Mouse (Mus musculus) ovary, adult 18-20 months (tissue): Measurements from ENCODE around the gene Robo1.

Experiments
- DNase-seq: peaks from one replicate; pipeline ENCODE4 v3.0.0; 2022; ENCODE audit warnings: low spot score, mixed read lengths

Gene Robo1

DNA sequence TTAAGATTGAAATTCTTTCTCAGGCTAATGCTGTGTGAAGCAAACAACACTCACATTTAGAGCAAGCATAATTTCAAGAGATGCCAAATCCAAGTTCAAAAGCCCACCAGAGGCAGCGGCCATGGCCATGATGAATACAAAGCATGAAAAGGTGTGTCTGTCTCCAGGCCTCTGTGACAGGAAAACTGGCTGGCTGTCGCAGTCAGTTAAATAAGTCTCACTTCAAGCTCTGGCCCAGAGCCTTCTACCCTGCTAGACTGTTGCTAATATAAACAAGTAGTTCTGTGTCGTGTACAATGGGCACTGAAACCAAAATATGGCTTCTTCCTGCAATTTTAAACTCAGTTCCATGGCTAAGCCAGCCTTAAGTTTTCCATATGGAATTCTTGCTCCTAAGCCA, 629.1 kb downstream of the Robo1 start:
- no peak for DNase-seq

DNA sequence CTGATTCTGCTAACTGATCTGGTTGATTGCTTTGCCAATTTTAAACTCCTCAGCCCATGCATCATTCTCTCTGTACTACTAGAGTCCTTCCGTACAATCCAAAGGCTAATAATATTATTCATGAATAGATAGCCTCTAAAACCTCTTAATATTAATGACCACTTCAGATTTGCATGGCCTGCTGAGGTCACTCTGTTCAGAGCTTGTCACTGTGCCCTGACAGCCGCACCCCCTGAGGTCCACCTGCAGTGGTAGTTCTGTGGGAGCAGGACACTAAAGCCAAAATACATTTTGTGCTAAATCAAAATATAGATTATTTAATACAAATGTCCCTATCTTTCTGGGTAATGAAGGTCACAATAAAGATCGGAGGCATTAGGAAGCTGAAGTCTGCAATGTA, 631.8 kb downstream of the Robo1 start:
- DNase-seq, result no peak

GRCm38 (mm10) chr16:72940786-72941185, 632.7 kb downstream of the Robo1 start:
- DNase-seq, result no peak

GRCm38 (mm10) chr16:72944403-72944802, 636.3 kb downstream of the Robo1 start:
- no peak for DNase-seq

DNA sequence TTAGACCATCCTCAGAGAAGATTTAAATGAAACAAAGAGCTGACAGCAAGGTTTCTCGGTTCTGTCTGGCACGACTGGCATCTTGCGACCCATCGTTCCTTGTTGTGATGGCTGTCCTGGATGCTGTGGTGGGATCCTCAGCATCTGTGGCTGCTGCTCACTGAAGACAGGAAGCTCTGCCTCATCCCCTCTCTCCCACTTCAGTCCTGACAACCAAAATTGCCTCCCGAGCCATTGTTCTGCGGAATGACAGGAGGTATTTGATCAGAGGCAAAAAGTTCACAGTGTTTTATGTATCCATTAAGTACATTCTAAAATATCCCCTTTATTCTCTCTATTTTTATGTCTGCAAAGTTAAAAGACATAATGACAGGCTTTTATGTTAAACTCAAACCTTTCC, 643.9 kb downstream of the Robo1 start:
- DNase-seq, result no peak

DNA sequence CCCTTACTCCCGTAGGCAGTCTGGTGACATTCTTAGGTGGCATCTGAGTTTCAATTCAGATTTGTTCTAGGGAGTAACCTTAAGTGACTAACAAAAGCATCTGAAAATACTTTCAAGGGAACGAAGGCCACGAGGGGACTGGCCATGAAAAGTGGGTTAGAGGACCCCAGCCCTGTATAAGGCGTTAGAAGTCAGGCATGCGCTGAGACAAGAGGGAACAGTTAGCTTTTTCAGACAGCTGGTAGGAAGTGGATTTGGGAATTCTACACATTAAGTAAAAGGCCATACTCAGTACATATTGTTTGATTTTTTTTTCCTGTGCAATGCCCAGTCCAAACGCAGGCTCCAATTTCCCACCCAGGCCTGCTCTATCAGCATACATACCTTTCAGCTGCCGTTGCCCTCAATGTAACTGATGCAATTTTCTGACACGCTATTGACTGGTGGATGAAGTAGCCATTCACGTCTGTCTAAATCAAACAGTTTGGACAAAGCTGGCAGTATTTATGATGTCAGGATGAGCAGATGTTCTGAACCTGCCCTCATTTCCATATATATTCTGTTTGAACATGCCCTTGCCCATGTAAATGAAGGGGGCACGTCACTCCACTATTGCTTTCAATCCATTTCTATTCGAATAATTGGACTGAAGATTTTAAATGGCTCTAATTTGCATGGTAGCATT, 651.1 kb downstream of the Robo1 start:
- DNase-seq, result no peak

DNA sequence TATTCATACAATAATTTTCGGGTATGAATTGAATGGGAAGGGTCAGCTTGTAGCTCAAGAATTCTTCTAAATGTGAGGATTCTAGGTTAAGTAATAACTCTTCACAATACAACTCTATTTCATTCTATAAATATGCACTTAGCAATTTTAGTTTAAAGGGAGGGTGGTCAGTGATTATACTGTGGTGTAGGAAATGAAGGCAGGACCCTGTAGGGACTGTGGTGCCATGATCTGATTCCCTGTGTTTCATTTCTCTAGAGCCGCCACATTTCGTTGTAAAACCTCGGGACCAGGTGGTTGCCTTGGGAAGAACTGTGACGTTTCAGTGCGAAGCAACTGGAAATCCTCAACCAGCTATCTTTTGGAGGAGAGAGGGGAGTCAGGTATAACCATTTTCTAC, 651.7 kb downstream of the Robo1 start:
- no peak for DNase-seq

DNA sequence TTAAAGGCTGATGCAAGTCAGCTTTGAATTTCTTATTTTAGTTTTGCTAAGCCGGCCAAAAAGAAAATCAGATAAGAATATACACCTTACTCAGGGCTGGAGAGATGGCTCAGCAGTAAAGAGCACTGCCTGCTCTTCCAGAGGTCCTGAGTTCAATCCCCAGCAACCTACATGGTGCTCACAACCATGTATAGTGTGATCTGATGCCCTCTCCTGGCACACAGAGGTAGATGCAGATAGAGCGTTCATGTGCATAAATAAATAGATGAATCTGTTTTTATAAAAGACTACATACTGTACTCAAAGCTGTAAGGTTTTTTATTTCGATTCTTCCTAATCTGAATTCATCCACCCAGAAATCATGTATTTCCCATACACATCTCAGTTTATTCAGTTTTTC, 655.7 kb downstream of the Robo1 start:
- no peak for DNase-seq

- no peak for DNase-seq
These were observed 659.4 kb downstream of the Robo1 start for GRCm38 (mm10) chr16:72967509-72967908.

GRCm38 (mm10) chr16:72969990-72970389, 661.9 kb downstream of the Robo1 start:
- DNase-seq, result no peak

DNA sequence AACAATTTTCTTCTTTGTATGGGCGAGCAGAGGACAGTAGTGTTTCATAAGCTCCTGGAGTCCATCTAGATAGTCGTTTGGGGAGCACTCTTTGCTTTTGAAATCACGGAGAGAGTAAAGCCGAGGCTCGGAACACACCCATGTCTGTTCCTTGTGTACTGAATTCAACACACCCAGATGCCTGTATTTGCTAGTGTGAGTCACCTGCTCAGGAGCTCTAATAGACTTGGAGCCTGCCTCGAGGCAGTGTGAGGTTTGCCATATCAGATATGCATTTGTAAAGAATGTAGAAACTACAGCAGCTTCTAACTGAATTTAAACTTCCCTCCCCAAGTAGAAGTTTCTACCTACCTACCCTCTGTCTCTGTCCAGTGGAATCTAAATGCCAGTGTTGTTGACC, 665.6 kb downstream of the Robo1 start:
- DNase-seq, result no peak

- no peak for DNase-seq
These were observed 666.6 kb downstream of the Robo1 start for GRCm38 (mm10) chr16:72974681-72975080.

DNA sequence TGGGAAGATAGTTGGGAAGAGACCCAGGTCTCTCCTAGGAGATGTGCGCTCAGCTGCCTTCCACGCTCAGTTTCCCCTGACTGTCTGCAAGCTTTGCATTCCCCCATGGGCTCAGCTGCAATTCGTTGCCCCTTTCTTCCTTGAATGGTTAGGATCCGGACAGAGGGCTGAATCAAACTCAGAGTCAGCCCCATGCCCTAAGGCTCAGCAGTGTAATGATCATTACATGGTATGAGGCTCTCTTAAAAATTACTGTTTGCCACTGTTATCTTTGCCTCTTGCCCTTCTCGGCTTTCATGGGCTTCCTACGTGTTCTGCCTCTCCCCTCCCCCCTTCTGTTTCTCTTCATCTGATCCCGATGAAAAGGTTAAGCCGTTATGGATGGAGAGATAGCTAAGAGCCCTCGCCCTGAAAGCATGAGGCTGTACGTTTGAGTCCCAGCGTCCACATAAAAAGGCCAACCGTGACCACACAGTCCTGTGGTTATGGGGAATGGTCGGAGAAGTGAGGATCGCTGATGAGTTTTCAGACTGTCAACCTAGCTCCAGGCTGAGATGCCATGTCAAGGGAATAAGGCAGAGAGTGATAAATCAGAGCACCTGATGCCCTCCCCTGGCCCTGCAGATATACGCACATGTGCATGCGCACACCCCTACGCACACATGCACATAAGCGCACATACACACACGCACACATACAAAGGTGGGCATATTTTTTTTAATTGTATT, 668.9 kb downstream of the Robo1 start:
- no peak for DNase-seq

GRCm38 (mm10) chr16:72979407-72980219, 671.5 kb downstream of the Robo1 start:
- DNase-seq, result peak; percentile 11

GRCm38 (mm10) chr16:72990376-72991167, 682.5 kb downstream of the Robo1 start:
- DNase-seq, result no peak

- no peak for DNase-seq
These were observed 685.1 kb downstream of the Robo1 start for GRCm38 (mm10) chr16:72993189-72993588.

DNA sequence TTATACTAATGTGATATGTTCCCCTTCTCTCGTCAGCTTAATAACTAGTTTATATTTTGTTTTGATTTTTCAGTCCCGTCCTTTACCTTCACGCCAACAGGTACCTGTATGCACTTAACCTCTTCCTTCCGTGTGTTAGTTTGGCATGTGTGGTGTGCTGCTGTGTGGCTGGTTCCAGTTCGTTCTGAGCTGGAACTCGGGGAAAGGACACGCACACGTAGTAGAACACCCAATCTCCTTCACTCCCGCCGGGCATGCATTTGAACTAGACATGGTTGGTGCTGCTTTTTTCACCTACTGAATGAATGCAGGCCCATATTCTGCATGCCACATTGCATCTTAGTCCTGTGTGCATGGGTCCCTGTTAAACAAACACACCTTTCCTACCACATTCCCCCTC, 685.5 kb downstream of the Robo1 start:
- no peak for DNase-seq

- no peak for DNase-seq
These were observed 687.3 kb downstream of the Robo1 start for GRCm38 (mm10) chr16:72995251-72995954.

- no peak for DNase-seq
These were observed 687.9 kb downstream of the Robo1 start for GRCm38 (mm10) chr16:72995955-72996535.

DNA sequence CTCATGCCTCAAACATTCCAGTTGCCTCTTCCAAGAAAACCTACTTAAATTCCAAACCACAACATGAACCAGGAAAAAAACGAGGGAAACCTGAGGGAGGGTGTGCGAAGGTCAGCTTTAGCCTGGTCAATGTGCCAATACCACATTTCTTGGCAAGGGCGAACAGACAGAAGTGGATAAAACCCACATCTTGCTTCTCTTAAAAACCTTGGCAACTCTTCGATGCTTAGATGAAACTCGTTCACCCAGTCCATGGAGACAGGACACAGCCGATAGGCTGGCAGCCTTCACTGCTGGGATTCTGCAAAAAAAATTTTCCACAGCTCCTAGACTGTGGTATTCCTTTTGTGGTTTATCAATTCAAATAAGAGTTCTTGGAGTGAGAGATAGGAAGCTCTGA, 690.6 kb downstream of the Robo1 start:
- peak; percentile 12 for DNase-seq

DNA sequence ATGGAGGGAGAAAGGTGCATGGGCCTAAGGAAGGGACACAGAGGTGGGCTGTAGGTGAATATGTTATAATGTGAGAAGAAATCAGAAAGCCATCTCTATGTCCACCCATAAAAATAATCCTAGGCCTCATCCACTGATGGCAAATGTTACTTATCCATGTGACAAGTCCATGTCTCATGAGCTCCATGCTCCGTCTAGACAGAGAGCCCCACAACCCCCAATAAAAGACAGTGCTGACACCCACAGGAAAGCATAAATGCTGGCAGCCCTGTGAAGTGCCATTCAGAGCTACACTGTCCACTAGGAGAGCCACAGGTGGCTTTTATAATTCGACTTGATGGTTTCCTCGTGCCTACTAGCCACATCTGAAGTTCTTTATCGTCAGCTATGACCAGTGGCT, 694.6 kb downstream of the Robo1 start:
- no peak for DNase-seq
